Mouse (Mus musculus): ENCODE data around the gene Olfr1378. TPM values are rescaled to one million over a fixed set of nuclear protein-coding genes. Genes with fewer than 3 reads are reported as not detected.

Olfr1378 gene
- polyA plus RNA-seq, 1 experiment from 2014 or later = not detected

Other genes starting within 250 kb of the Olfr1378 start
- gene Zfp354c, start 138.8 kb upstream of the Olfr1378 start, polyA plus RNA-seq (2014; fragmentation: Nextera tagmentation; extraction: Ambion mirVana) = 72.1 and 81.7 TPM in 2 replicates
- 1.4 and 2.3 TPM in 2 replicates for gene Zfp879, start 125.0 kb upstream of the Olfr1378 start, polyA plus RNA-seq (2014; fragmentation: Nextera tagmentation; extraction: Ambion mirVana)
- gene Grm6, start 115.8 kb upstream of the Olfr1378 start, polyA plus RNA-seq (2014; fragmentation: Nextera tagmentation; extraction: Ambion mirVana) = not detected in 2 replicates
- 10.8 and 13.8 TPM in 2 replicates for gene Zfp454, start 78.9 kb upstream of the Olfr1378 start, polyA plus RNA-seq (2014; fragmentation: Nextera tagmentation; extraction: Ambion mirVana)
- 48.0 and 55.8 TPM in 2 replicates for gene Zfp2, start 50.4 kb upstream of the Olfr1378 start, polyA plus RNA-seq (2014; fragmentation: Nextera tagmentation; extraction: Ambion mirVana)
- gene Zfp354b, start 34.9 kb upstream of the Olfr1378 start, polyA plus RNA-seq (2014; fragmentation: Nextera tagmentation; extraction: Ambion mirVana) = 5.0 TPM in 2 replicates
- gene 4933414I15Rik, start 22.8 kb upstream of the Olfr1378 start, polyA plus RNA-seq (2014; fragmentation: Nextera tagmentation; extraction: Ambion mirVana) = not detected in 2 replicates
- gene Prop1, start 12.8 kb upstream of the Olfr1378 start, polyA plus RNA-seq (2014; fragmentation: Nextera tagmentation; extraction: Ambion mirVana) = not detected in 2 replicates
- gene Olfr1377, start 15.4 kb downstream of the Olfr1378 start, polyA plus RNA-seq (2014; fragmentation: Nextera tagmentation; extraction: Ambion mirVana) = not detected in 2 replicates
- gene Olfr51, start 37.1 kb downstream of the Olfr1378 start, polyA plus RNA-seq (2014; fragmentation: Nextera tagmentation; extraction: Ambion mirVana) = not detected in 2 replicates
- gene Olfr54, start 47.7 kb downstream of the Olfr1378 start, polyA plus RNA-seq (2014; fragmentation: Nextera tagmentation; extraction: Ambion mirVana) = not detected in 2 replicates
- not detected in 2 replicates for gene Olfr1375, start 81.6 kb downstream of the Olfr1378 start, polyA plus RNA-seq (2014; fragmentation: Nextera tagmentation; extraction: Ambion mirVana)
- gene Zfp354a, start 92.7 kb downstream of the Olfr1378 start, polyA plus RNA-seq (2014; fragmentation: Nextera tagmentation; extraction: Ambion mirVana) = 13.9 and 16.0 TPM in 2 replicates